Mouse (Mus musculus): Measurements from ENCODE around the gene Ube2n. TPM values are rescaled to one million over a fixed set of nuclear protein-coding genes. Genes with fewer than 3 reads are reported as not detected.
"Not testable (repeated sequence)": the region's sequence is repeated elsewhere in the genome, so short reads cannot be mapped to it uniquely, and the experiment has no call there.

Ube2n gene
- polyA plus RNA-seq, 1 experiment from 2014 or later = 444 TPM

GRCm38 (mm10) chr10:95545051-95545450, 30.1 kb downstream of the Ube2n start:
- no peak for DNase-seq (ENCODE audit: low spot score)
- Histone ChIP-seq H3K27me3 (replicated peaks; ENCODE audit: control insufficient read depth, insufficient read depth, low read length) (no peaks in the 10 kb centered on the region), H3K4me3 (ENCODE audit: low read depth, low read length) (no peak overlapping the region), H3K27ac (ENCODE audit: low read depth, low read length) (no peak overlapping the region), H3K4me2 (ENCODE audit: low read length) (no peak overlapping the region), H3K4me1 (ENCODE audit: control insufficient read depth, insufficient read depth, low read length) (0 out of 2 replicates have a peak, but pooled peaks cover 2% of the 10 kb centered on the region), H3K9ac (ENCODE audit: low read length) (no peak overlapping the region), H3K9me3 (replicated peaks; ENCODE audit: control insufficient read depth, low read length) (no peaks in the 10 kb centered on the region), H3K36me3 (ENCODE audit: control insufficient read depth, insufficient read depth, low read length) (peaks cover 54% of the 10 kb centered on the region)
- WGBS = 77% methylated on average over 4 of the region's 4 CpGs
- no peak for ATAC-seq

GRCm38 (mm10) chr10:95546178-95546577, 31.2 kb downstream of the Ube2n start:
- peaks cover 60% of the 10 kb centered on the region for H3K36me3 ChIP-seq (ENCODE audit: control insufficient read depth, insufficient read depth, low read length)

GRCm38 (mm10) chr10:95548154-95548826, 33.3 kb downstream of the Ube2n start:
- Histone ChIP-seq H3K9me3 (replicated peaks; ENCODE audit: control insufficient read depth, low read length) (no peaks in the 10 kb centered on the region), H3K4me1 (ENCODE audit: control insufficient read depth, insufficient read depth, low read length) (0 out of 2 replicates have a peak, but pooled peaks cover 2% of the 10 kb centered on the region), H3K27ac (ENCODE audit: low read depth, low read length) (no peak overlapping the region), H3K36me3 (ENCODE audit: control insufficient read depth, insufficient read depth, low read length) (peaks cover 61% of the 10 kb centered on the region), H3K4me3 (ENCODE audit: low read depth, low read length) (no peak overlapping the region), H3K4me2 (ENCODE audit: low read length) (no peak overlapping the region), H3K27me3 (replicated peaks; ENCODE audit: control insufficient read depth, insufficient read depth, low read length) (no peaks in the 10 kb centered on the region), H3K9ac (ENCODE audit: low read length) (no peak overlapping the region)
- 87% methylated on average over 11 of the region's 11 CpGs for WGBS
- no peak for DNase-seq (ENCODE audit: low spot score)
- no peak for ATAC-seq

More at GRCm38 (mm10) chr10:95546178-95546577, 31.2 kb downstream of the Ube2n start:
- Histone ChIP-seq H3K9ac (ENCODE audit: low read length) (no peak overlapping the region), H3K27ac (ENCODE audit: low read depth, low read length) (no peak overlapping the region), H3K4me1 (ENCODE audit: control insufficient read depth, insufficient read depth, low read length) (0 out of 2 replicates have a peak, but pooled peaks cover 2% of the 10 kb centered on the region), H3K4me3 (ENCODE audit: low read depth, low read length) (no peak overlapping the region), H3K27me3 (replicated peaks; ENCODE audit: control insufficient read depth, insufficient read depth, low read length) (no peaks in the 10 kb centered on the region), H3K4me2 (ENCODE audit: low read length) (no peak overlapping the region), H3K9me3 (replicated peaks; ENCODE audit: control insufficient read depth, low read length) (no peaks in the 10 kb centered on the region)
- DNase-seq (ENCODE audit: low spot score) (no peak), ATAC-seq (no peak)
- WGBS = 92% methylated on average over 2 of the region's 2 CpGs

- H3K27me3 ChIP-seq (replicated peaks; ENCODE audit: control insufficient read depth, insufficient read depth, low read length); H3K4me2 ChIP-seq (ENCODE audit: low read length); H3K9me3 ChIP-seq (replicated peaks; ENCODE audit: control insufficient read depth, low read length); H3K27ac ChIP-seq (ENCODE audit: low read depth, low read length); H3K4me1 ChIP-seq (ENCODE audit: control insufficient read depth, insufficient read depth, low read length); DNase-seq (ENCODE audit: low spot score); H3K9ac ChIP-seq (ENCODE audit: low read length); ATAC-seq; H3K4me3 ChIP-seq (ENCODE audit: low read depth, low read length): not testable (repeated sequence)
- WGBS = 58% methylated on average over 5 of the region's 5 CpGs
- peaks cover 59% of the 10 kb centered on the region for H3K36me3 ChIP-seq (ENCODE audit: control insufficient read depth, insufficient read depth, low read length)
Observed at GRCm38 (mm10) chr10:95549080-95549479, 34.1 kb downstream of the Ube2n start.

DNA sequence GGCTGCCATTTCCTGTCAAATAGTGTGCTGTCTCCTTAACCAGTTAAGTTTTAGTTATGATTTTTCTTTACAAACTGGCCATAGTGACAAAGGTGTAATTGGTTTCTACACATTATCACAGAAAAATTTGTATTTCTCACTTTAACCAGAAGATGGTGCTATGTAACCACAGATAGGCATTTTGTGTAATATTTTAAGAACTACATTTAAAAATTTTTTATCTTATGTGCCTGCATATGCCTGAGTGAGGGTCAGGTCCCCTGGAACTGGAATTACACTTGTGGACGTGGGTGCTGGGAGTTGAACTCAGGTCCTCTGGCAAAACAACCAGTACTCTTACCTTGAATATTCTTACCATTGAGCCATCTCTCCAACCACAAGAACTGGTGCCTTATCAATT, 35.6 kb downstream of the Ube2n start:
- DNase-seq (ENCODE audit: low spot score) = peak; percentile 63
- Histone ChIP-seq H3K9me3 (replicated peaks; ENCODE audit: control insufficient read depth, low read length) (no peaks in the 10 kb centered on the region), H3K4me1 (ENCODE audit: control insufficient read depth, insufficient read depth, low read length) (no peaks in the 10 kb centered on the region), H3K27ac (ENCODE audit: low read depth, low read length) (no peak overlapping the region), H3K4me3 (ENCODE audit: low read depth, low read length) (no peak overlapping the region), H3K4me2 (ENCODE audit: low read length) (no peak overlapping the region), H3K36me3 (ENCODE audit: control insufficient read depth, insufficient read depth, low read length) (peaks cover 48% of the 10 kb centered on the region), H3K27me3 (replicated peaks; ENCODE audit: control insufficient read depth, insufficient read depth, low read length) (no peaks in the 10 kb centered on the region), H3K9ac (ENCODE audit: low read length) (no peak overlapping the region)
- WGBS = 71% methylated on average over 1 of the region's 1 CpGs
- ATAC-seq = no peak

- ATAC-seq = 0 out of 2 replicates have a peak, but pooled peaks have one; percentile 15
Observed at GRCm38 (mm10) chr10:95551752-95552151, 36.8 kb downstream of the Ube2n start.

GRCm38 (mm10) chr10:95552326-95552725, 37.4 kb downstream of the Ube2n start:
- no peak overlapping the region for H3K4me3 ChIP-seq (ENCODE audit: low read depth, low read length)
- no peaks in the 10 kb centered on the region for H3K27me3 ChIP-seq (replicated peaks; ENCODE audit: control insufficient read depth, insufficient read depth, low read length)
- WGBS = 59% methylated on average over 3 of the region's 3 CpGs
- H3K4me2 ChIP-seq (ENCODE audit: low read length) = no peak overlapping the region
- H3K4me1 ChIP-seq (ENCODE audit: control insufficient read depth, insufficient read depth, low read length) = no peaks in the 10 kb centered on the region
- H3K9ac ChIP-seq (ENCODE audit: low read length) = no peak overlapping the region
- peaks cover 32% of the 10 kb centered on the region for H3K36me3 ChIP-seq (ENCODE audit: control insufficient read depth, insufficient read depth, low read length)
- ATAC-seq (no peak), DNase-seq (ENCODE audit: low spot score) (no peak)
- no peaks in the 10 kb centered on the region for H3K9me3 ChIP-seq (replicated peaks; ENCODE audit: control insufficient read depth, low read length)
- H3K27ac ChIP-seq (ENCODE audit: low read depth, low read length) = no peak overlapping the region

More at GRCm38 (mm10) chr10:95551752-95552151, 36.8 kb downstream of the Ube2n start:
- H3K27me3 ChIP-seq (replicated peaks; ENCODE audit: control insufficient read depth, insufficient read depth, low read length) = no peaks in the 10 kb centered on the region
- H3K4me1 ChIP-seq (ENCODE audit: control insufficient read depth, insufficient read depth, low read length) = no peaks in the 10 kb centered on the region
- peaks cover 38% of the 10 kb centered on the region for H3K36me3 ChIP-seq (ENCODE audit: control insufficient read depth, insufficient read depth, low read length)
- no peak overlapping the region for H3K9ac ChIP-seq (ENCODE audit: low read length)
- H3K4me3 ChIP-seq (ENCODE audit: low read depth, low read length) = no peak overlapping the region
- peak; percentile 52 for DNase-seq (ENCODE audit: low spot score)
- no peaks in the 10 kb centered on the region for H3K9me3 ChIP-seq (replicated peaks; ENCODE audit: control insufficient read depth, low read length)
- H3K4me2 ChIP-seq (ENCODE audit: low read length) = no peak overlapping the region
- H3K27ac ChIP-seq (ENCODE audit: low read depth, low read length) = no peak overlapping the region

DNA sequence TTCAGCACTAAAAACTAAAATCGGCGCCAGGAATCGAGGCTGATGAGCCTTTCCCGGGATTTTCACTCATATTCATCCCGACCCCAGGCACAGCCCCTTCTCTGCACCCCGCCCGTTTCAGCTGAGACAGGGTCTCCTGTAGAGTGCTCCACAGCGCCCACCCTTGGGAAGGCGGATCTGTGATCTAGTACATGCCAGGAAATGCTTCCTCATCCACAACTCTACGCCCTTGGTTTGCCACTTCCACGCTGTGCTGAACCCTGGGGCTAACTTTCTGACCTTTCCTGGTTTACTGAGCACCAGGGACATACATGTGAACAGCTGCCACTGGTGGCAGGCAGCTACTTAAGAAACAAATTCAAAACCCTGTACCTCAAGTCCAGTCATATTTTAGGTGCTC, 40.9 kb downstream of the Ube2n start:
- Histone ChIP-seq H3K9ac (ENCODE audit: low read length) (no peak overlapping the region), H3K36me3 (ENCODE audit: control insufficient read depth, insufficient read depth, low read length) (0 out of 2 replicates have a peak, but pooled peaks cover 6% of the 10 kb centered on the region), H3K9me3 (replicated peaks; ENCODE audit: control insufficient read depth, low read length) (no peaks in the 10 kb centered on the region), H3K4me2 (ENCODE audit: low read length) (no peak overlapping the region), H3K4me1 (ENCODE audit: control insufficient read depth, insufficient read depth, low read length) (no peaks in the 10 kb centered on the region), H3K4me3 (ENCODE audit: low read depth, low read length) (no peak overlapping the region), H3K27me3 (replicated peaks; ENCODE audit: control insufficient read depth, insufficient read depth, low read length) (no peaks in the 10 kb centered on the region), H3K27ac (ENCODE audit: low read depth, low read length) (no peak overlapping the region)
- DNase-seq (ENCODE audit: low spot score) (no peak), ATAC-seq (no peak)
- 79% methylated on average over 11 of the region's 11 CpGs for WGBS

- H3K27me3 ChIP-seq (replicated peaks; ENCODE audit: control insufficient read depth, insufficient read depth, low read length) = no peaks in the 10 kb centered on the region
- H3K4me2 ChIP-seq (ENCODE audit: low read length) = no peak overlapping the region
- peaks cover 7% of the 10 kb centered on the region; the same call in 1 of the 2 replicates for H3K4me1 ChIP-seq (ENCODE audit: control insufficient read depth, insufficient read depth, low read length)
- no peak overlapping the region for H3K4me3 ChIP-seq (ENCODE audit: low read depth, low read length)
- H3K9ac ChIP-seq (ENCODE audit: low read length) = no peak overlapping the region
- 89% methylated on average over 5 of the region's 5 CpGs for WGBS
- H3K9me3 ChIP-seq (replicated peaks; ENCODE audit: control insufficient read depth, low read length) = no peaks in the 10 kb centered on the region
- peak; percentile 46; the same call in 1 of the 2 replicates for ATAC-seq
- H3K36me3 ChIP-seq (ENCODE audit: control insufficient read depth, insufficient read depth, low read length) = no peaks in the 10 kb centered on the region
- DNase-seq (ENCODE audit: low spot score) = peak; percentile 55
- H3K27ac ChIP-seq (ENCODE audit: low read depth, low read length) = no peak overlapping the region
Observed at GRCm38 (mm10) chr10:95557337-95557828, 42.4 kb downstream of the Ube2n start.

Measured in forebrain, embryonic 14.5 days (tissue).